Mouse (Mus musculus) MEL (cell line): ENCODE results near the gene Nt5c3b.

Source experiments
- CTCF ChIP-seq, 3 experiments: IDR thresholded peaks in 2 of 3; conservative IDR thresholded peaks in 1 of 3; 2 replicates each; pipeline ENCODE4 v1.5.1; 2011 to 2012; ENCODE audit warnings: low read length in 3 of 3, low read depth in 2 of 3, mild to moderate bottlenecking in 2 of 3, improper control_type of control experiment in 1 of 3, inconsistent platforms in 1 of 3, mixed read lengths in 1 of 3, moderate library complexity in 1 of 3; ENCODE audit not compliant: control insufficient read depth in 1 of 3, insufficient read depth in 1 of 3, poor library complexity in 1 of 3, severe bottlenecking in 1 of 3
- EP300 ChIP-seq, 2 experiments: IDR thresholded peaks; 2 replicates each; pipeline ENCODE4 v1.6.1; 2011; ENCODE audit warnings: improper control_type of control experiment in 2 of 2, low read length in 2 of 2, low read depth in 1 of 2, mild to moderate bottlenecking in 1 of 2
- KAT2A ChIP-seq: conservative IDR thresholded peaks from 2 replicates; pipeline ENCODE4 v1.6.1; 2012; ENCODE audit warnings: low read depth, low read length, improper control_type of control experiment, inconsistent platforms
- RAD21 ChIP-seq: IDR thresholded peaks from 2 replicates; pipeline ENCODE4 v1.6.1; 2011; ENCODE audit warnings: mild to moderate bottlenecking, low read depth, low read length, improper control_type of control experiment

DNA sequence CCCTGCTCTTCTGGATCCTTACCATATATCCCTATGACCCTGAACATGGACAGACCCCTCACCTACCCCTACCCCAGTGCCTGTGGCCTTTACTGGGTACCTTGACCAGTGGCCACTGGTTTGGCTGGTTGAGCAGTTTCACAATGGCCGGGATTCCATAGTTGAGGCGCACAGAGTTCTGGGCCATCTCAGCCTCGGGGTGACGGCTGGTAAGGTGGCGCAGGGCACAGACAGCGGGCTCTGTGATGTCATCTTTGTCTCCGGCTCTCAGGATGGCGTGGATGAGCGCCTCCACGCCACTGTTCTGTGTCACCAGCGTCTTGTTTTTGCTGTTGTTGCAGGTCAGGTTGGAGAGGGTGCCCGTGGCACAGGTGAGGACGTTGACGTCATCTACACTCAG lies 63.6 kb downstream of the Nt5c3b start:
- TF ChIP-seq RAD21 (no peak), CTCF (IDR thresholded peaks at IDR 0.05 in 2 of 3, conservative IDR thresholded peaks at IDR 0.05 in 1 of 3; ENCODE audit: control insufficient read depth in 1 of 3, insufficient read depth in 1 of 3, low read depth in 2 of 3, low read length in 3 of 3, poor library complexity in 1 of 3, severe bottlenecking in 1 of 3) (no peak), KAT2A (no peak), EP300 (IDR thresholded peaks at IDR 0.05; ENCODE audit: low read depth in 1 of 2, low read length in 2 of 2) (no peak)
